Comparison of ENCODE assay signal across 8 mouse cellular contexts in the genomic region with DNA sequence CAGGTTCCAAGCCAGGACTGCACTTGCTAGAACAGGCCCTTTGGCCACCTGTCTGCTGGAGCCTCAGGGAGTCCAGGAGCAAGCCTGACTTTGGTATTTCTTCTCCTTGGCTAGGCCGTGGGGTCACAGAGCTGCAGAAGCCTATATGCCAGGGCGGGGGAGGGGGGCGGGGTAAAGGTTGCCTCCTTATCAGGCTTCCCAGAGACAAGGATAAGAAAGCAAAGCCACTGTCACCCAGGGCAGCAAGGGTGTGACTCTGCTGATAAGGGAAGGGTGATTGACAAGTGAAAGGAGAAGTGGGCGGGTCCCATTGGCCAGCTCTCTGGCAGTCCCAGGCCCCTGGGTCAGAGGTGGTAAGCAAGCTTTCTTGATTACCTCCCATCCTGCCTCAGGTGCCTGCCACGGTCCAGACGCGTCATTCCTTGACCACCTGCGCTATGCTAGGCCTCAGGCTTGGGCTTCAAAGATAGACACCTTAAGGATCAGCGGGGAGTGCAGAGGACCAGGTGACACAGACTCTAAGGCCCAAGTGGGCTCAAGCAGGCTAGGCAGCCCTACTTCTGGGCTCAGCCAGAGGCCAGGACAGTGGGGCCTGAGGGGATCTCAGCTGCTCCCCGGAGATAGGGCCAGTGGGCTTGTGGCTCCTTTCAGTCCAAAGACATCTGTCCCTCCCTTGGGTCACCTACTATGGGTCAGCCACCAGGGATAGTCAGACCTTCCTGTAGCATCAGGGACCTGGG.
DNase-seq lines count a peak whose midpoint lies in the region; ATAC-seq lines count a peak whose summit lies in the region.

No protein-coding gene starts in this region.

- ATAC-seq in midbrain, embryonic 11.5 days (ENCODE audit: low FRiP score) = peak; percentile 43
- ATAC-seq in midbrain, embryonic 16.5 days = no peak
- peak; percentile 89 for ATAC-seq in intestine, embryonic 16.5 days

- 61% methylated on average over 10 of the region's 10 CpGs for WGBS in midbrain, embryonic 11.5 days
- WGBS in midbrain, embryonic 16.5 days = 79% methylated on average over 10 of the region's 10 CpGs
- 61% methylated on average over 10 of the region's 10 CpGs for WGBS in intestine, embryonic 16.5 days

- no peak overlapping the region for H3K9ac ChIP-seq in midbrain, embryonic 11.5 days (ENCODE audit: low read length)
- H3K9ac ChIP-seq in midbrain, embryonic 16.5 days (ENCODE audit: low read depth, low read length) = no peak overlapping the region
- H3K9ac ChIP-seq in intestine, embryonic 16.5 days (ENCODE audit: low read depth, low read length) = no peak overlapping the region

- no peaks in the 10 kb centered on the region for H3K9me3 ChIP-seq in midbrain, embryonic 11.5 days (ENCODE audit: control insufficient read depth, low read length)
- H3K9me3 ChIP-seq in midbrain, embryonic 16.5 days (replicated peaks; ENCODE audit: control insufficient read depth, low read length, poor library complexity, severe bottlenecking) = no peaks in the 10 kb centered on the region
- no peaks in the 10 kb centered on the region for H3K9me3 ChIP-seq in intestine, embryonic 16.5 days (ENCODE audit: control insufficient read depth, low read length)
- no peaks in the 10 kb centered on the region for H3K9me3 ChIP-seq in megakaryocyte, embryonic 14.5 days

- H3K27ac ChIP-seq in midbrain, embryonic 11.5 days (ENCODE audit: low read depth, low read length) = peak overlapping the region; percentile 10; the same call in 1 of the 2 replicates
- no peak overlapping the region for H3K27ac ChIP-seq in midbrain, embryonic 16.5 days (ENCODE audit: low read length)
- H3K27ac ChIP-seq in intestine, embryonic 16.5 days (ENCODE audit: low read length) = peak overlapping the region; percentile 57

- no peaks in the 10 kb centered on the region for H3K27me3 ChIP-seq in midbrain, embryonic 11.5 days (ENCODE audit: control insufficient read depth, insufficient read depth, low read length)
- no peaks in the 10 kb centered on the region for H3K27me3 ChIP-seq in midbrain, embryonic 16.5 days (ENCODE audit: control insufficient read depth, insufficient read depth, low read depth, low read length)
- H3K27me3 ChIP-seq in intestine, embryonic 16.5 days (replicated peaks; ENCODE audit: control insufficient read depth, insufficient read depth, low read length) = no peaks in the 10 kb centered on the region
- H3K27me3 ChIP-seq in megakaryocyte, embryonic 14.5 days (replicated peaks) = no peaks in the 10 kb centered on the region

- no peak overlapping the region for H3K4me3 ChIP-seq in midbrain, embryonic 11.5 days (ENCODE audit: low read depth, low read length)
- no peak overlapping the region for H3K4me3 ChIP-seq in midbrain, embryonic 16.5 days (ENCODE audit: low read depth, low read length)
- H3K4me3 ChIP-seq in intestine, embryonic 16.5 days (ENCODE audit: low read length) = no peak overlapping the region
- peak overlapping the region; percentile 84 for H3K4me3 ChIP-seq in megakaryocyte, embryonic 14.5 days (replicated peaks)

- no peak overlapping the region for H3K4me2 ChIP-seq in midbrain, embryonic 11.5 days
- H3K4me2 ChIP-seq in midbrain, embryonic 16.5 days (ENCODE audit: low read length) = no peak overlapping the region
- no peak overlapping the region for H3K4me2 ChIP-seq in intestine, embryonic 16.5 days (ENCODE audit: low read depth, low read length)

- H3K4me1 ChIP-seq in midbrain, embryonic 11.5 days (ENCODE audit: control insufficient read depth, insufficient read depth, low read length) = peaks cover 57% of the 10 kb centered on the region
- peaks cover 31% of the 10 kb centered on the region for H3K4me1 ChIP-seq in midbrain, embryonic 16.5 days (ENCODE audit: control insufficient read depth, insufficient read depth, low read length)
- peaks cover 40% of the 10 kb centered on the region for H3K4me1 ChIP-seq in intestine, embryonic 16.5 days (ENCODE audit: control insufficient read depth, insufficient read depth, low read length)
- H3K4me1 ChIP-seq in megakaryocyte, embryonic 14.5 days = peaks cover 95% of the 10 kb centered on the region

- no peaks in the 10 kb centered on the region for H3K36me3 ChIP-seq in midbrain, embryonic 11.5 days (ENCODE audit: control insufficient read depth, insufficient read depth, low read length)
- H3K36me3 ChIP-seq in midbrain, embryonic 16.5 days (ENCODE audit: control insufficient read depth, insufficient read depth, low read length) = no peaks in the 10 kb centered on the region
- no peaks in the 10 kb centered on the region for H3K36me3 ChIP-seq in intestine, embryonic 16.5 days (ENCODE audit: control insufficient read depth, insufficient read depth, low read length)
- H3K36me3 ChIP-seq in megakaryocyte, embryonic 14.5 days (replicated peaks; ENCODE audit: low read length) = no peaks in the 10 kb centered on the region

- DNase-seq in midbrain, embryonic 11.5 days (ENCODE audit: low spot score, missing footprints) = no peak
- no peak for DNase-seq in retina, embryonic 14.5 days (ENCODE audit: low spot score)
- no peak for DNase-seq in frontal cortex, adult 2 months (ENCODE audit: extremely low spot score in 1 of 2, low spot score in 1 of 2)
- DNase-seq in urinary bladder, postnatal 25 days (ENCODE audit: low spot score) = no peak
- DNase-seq in cerebellum, adult 9-10 months = no peak
